Mouse (Mus musculus) CH12.LX (cell line): ENCODE measurements at regions not wholly inside any gene's neighbourhood (a gene's known extent, or its start where the extent isn't known, plus 50 kb on each side); places are given as distances from the start of the nearest gene placed in this dataset.

ENCODE experiments used
- DNase-seq: peaks from one replicate; pipeline ENCODE4 v3.0.0-alpha.2; 2013; ENCODE audit errors: extremely low read depth
- H3K27ac ChIP-seq: 2 replicates; pipeline ENCODE4 v1.5.1; 2012; ENCODE audit warnings: low read depth, mild to moderate bottlenecking, control low read depth, moderate library complexity; ENCODE audit not compliant: insufficient read depth
- H3K27me3 ChIP-seq: replicated peaks from 2 replicates; pipeline ENCODE3; 2012; ENCODE audit warnings: inconsistent platforms
- H3K36me3 ChIP-seq, 2 experiments: replicated peaks in 1 of 2; 2 replicates each; pipeline versions ENCODE3 to v1.6.1; 2012; ENCODE audit warnings: inconsistent platforms in 1 of 2, low read length in 1 of 2, mild to moderate bottlenecking in 1 of 2, mixed read lengths in 1 of 2, moderate library complexity in 1 of 2; ENCODE audit not compliant: control insufficient read depth in 1 of 2, insufficient read depth in 1 of 2
- H3K4me1 ChIP-seq, 2 experiments: 2 replicates each; pipeline ENCODE4 v1.6.1; 2012; ENCODE audit warnings: inconsistent platforms in 1 of 2, moderate library complexity in 1 of 2; ENCODE audit not compliant: insufficient read depth in 2 of 2, control insufficient read depth in 1 of 2
- H3K4me2 ChIP-seq: 2 replicates; pipeline ENCODE4 v1.6.1; 2012; ENCODE audit warnings: low read depth, mild to moderate bottlenecking, control low read depth; ENCODE audit not compliant: poor library complexity, insufficient read depth, severe bottlenecking
- H3K4me3 ChIP-seq, 3 experiments: fragments of 150-350 bp in 1 of 3; sonication (generic) in 1 of 3; replicated peaks in 1 of 3; 2 replicates each; pipeline versions ENCODE3 to v1.5.1; 2011 to 2012; ENCODE audit warnings: low read depth in 2 of 3, low read length in 2 of 3, mild to moderate bottlenecking in 2 of 3, moderate library complexity in 2 of 3, control low read depth in 1 of 3, improper control_type of control experiment in 1 of 3, inconsistent platforms in 1 of 3, mixed read lengths in 1 of 3; ENCODE audit not compliant: poor library complexity in 1 of 3
- H3K79me2 ChIP-seq: replicated peaks from 2 replicates; pipeline ENCODE4 v1.6.1; 2012; ENCODE audit warnings: mild to moderate bottlenecking, moderate library complexity; ENCODE audit not compliant: control insufficient read depth, poor library complexity, insufficient read depth, severe bottlenecking; ENCODE audit errors: extremely low read depth
- H3K9ac ChIP-seq: 2 replicates; pipeline ENCODE4 v1.6.1; 2012; ENCODE audit warnings: low read depth, mild to moderate bottlenecking, control low read depth, moderate library complexity; ENCODE audit not compliant: insufficient read depth
- H3K9me3 ChIP-seq: replicated peaks from 2 replicates; pipeline ENCODE3; 2012; ENCODE audit warnings: low read length, inconsistent platforms, mixed read lengths
- CTCF ChIP-seq, 2 experiments: IDR thresholded peaks in 1 of 2; conservative IDR thresholded peaks in 1 of 2; 2 replicates each; pipeline ENCODE4 v1.5.1; 2011 to 2012; ENCODE audit warnings: low read depth in 2 of 2, low read length in 2 of 2, improper control_type of control experiment in 1 of 2, inconsistent platforms in 1 of 2, mild to moderate bottlenecking in 1 of 2, moderate library complexity in 1 of 2
- GABPA ChIP-seq: IDR thresholded peaks from 2 replicates; pipeline ENCODE4 v1.6.1; 2012; ENCODE audit warnings: low read depth, low read length, improper control_type of control experiment, inconsistent platforms; ENCODE audit not compliant: insufficient replicate concordance
- HCFC1 ChIP-seq: IDR thresholded peaks from 2 replicates; pipeline ENCODE4 v1.6.1; 2012; ENCODE audit warnings: low read depth, mild to moderate bottlenecking, inconsistent platforms, low read length, improper control_type of control experiment
- IRF4 ChIP-seq: IDR thresholded peaks from 2 replicates; pipeline ENCODE4 v1.6.1; 2014; ENCODE audit warnings: low read depth, mild to moderate bottlenecking, inconsistent platforms, low read length, improper control_type of control experiment
- JUN ChIP-seq: IDR thresholded peaks from 2 replicates; pipeline ENCODE4 v1.6.1; 2011; ENCODE audit warnings: low read depth, mild to moderate bottlenecking, low read length, improper control_type of control experiment, moderate library complexity; ENCODE audit not compliant: insufficient read depth
- JUND ChIP-seq: conservative IDR thresholded peaks from 2 replicates; pipeline ENCODE4 v1.6.1; 2011; ENCODE audit warnings: low read depth, low read length, improper control_type of control experiment
- MAZ ChIP-seq: IDR thresholded peaks from 2 replicates; pipeline ENCODE4 v1.6.1; 2012; ENCODE audit warnings: low read depth, mild to moderate bottlenecking, inconsistent platforms, low read length, improper control_type of control experiment, moderate library complexity
- MXI1 ChIP-seq: IDR thresholded peaks from 2 replicates; pipeline ENCODE4 v1.6.1; 2011; ENCODE audit warnings: mild to moderate bottlenecking, low read depth, low read length, improper control_type of control experiment
- NELFE ChIP-seq: IDR thresholded peaks from 2 replicates; pipeline ENCODE4 v1.6.1; 2011; ENCODE audit warnings: low read depth, low read length, improper control_type of control experiment
- NRF1 ChIP-seq: IDR thresholded peaks from 2 replicates; pipeline ENCODE4 v1.6.1; 2014; ENCODE audit warnings: low read depth, mild to moderate bottlenecking, inconsistent platforms, low read length, improper control_type of control experiment, moderate library complexity
- POLR2A ChIP-seq: IDR thresholded peaks from 2 replicates; pipeline ENCODE4 v1.6.1; 2011; ENCODE audit warnings: low read depth, mild to moderate bottlenecking, improper control_type of control experiment, low read length
- POLR2AphosphoS2 ChIP-seq: IDR thresholded peaks from 2 replicates; pipeline ENCODE4 v1.6.1; 2011; ENCODE audit warnings: low read depth, low read length, improper control_type of control experiment
- TCF12 ChIP-seq: IDR thresholded peaks from 2 replicates; pipeline ENCODE4 v1.6.1; 2014; ENCODE audit warnings: low read depth, mild to moderate bottlenecking, inconsistent platforms, low read length, improper control_type of control experiment
- USF1 ChIP-seq: IDR thresholded peaks from 2 replicates; pipeline ENCODE4 v1.6.1; 2014; ENCODE audit warnings: low read depth, mild to moderate bottlenecking, inconsistent platforms, low read length, improper control_type of control experiment
- USF2 ChIP-seq: conservative IDR thresholded peaks from 2 replicates; pipeline ENCODE4 v1.6.1; 2011; ENCODE audit warnings: low read depth, low read length, improper control_type of control experiment
- ZKSCAN1 ChIP-seq: IDR thresholded peaks from 2 replicates; pipeline ENCODE4 v1.6.1; 2012; ENCODE audit warnings: low read depth, inconsistent platforms, low read length, improper control_type of control experiment, borderline replicate concordance
- dilution Hi-C: fragments of 300-500 bp; cut with MboI; formaldehyde crosslinking; loops from 2 replicates; pipeline ENCODE4 v1.14.3; 2020; ENCODE audit warnings: low sequenced_read_pairs; ENCODE audit not compliant: extremely low pct_unique_long_range_greater_than_20kb, extremely low pct_ligation_motif_present
- in situ Hi-C: fragments of 300-500 bp; cut with MboI; formaldehyde crosslinking; loops from 3 replicates; pipeline ENCODE4 v1.14.3; 2019; ENCODE audit warnings: low sequenced_read_pairs, low pct_ligation_motif_present, low pct_unique_long_range_greater_than_20kb, mixed read lengths

DNA sequence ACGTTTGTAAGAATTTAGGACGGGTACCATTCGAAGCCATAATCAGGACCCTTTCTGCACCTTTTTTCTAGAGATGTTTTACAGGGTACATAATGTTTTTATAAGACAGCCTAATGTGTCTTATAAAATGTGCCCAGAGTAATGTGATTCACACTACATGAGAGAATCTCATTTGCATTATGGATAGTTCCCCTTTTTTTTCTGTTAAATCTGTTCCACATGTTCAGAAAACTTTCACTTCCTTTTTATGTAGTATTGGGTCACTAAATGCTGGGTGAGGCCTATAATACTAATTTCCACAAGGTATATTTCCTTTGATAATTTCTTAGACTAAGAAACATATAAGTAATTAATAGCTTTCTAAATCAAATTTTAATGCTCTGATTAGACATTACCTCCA is 822.7 kb downstream of the Dnah5 start:
- H3K27ac ChIP-seq, result no peak overlapping the region
- dilution Hi-C loops (no loop called here), in situ Hi-C loops (no loop called here)
- H3K4me1 ChIP-seq, result no peaks in the 10 kb centered on the region
- no peaks in the 10 kb centered on the region for H3K79me2 ChIP-seq
- peaks cover 37% of the 10 kb centered on the region for H3K9me3 ChIP-seq
- H3K9ac ChIP-seq, result no peak overlapping the region
- H3K36me3 ChIP-seq, result no peaks in the 10 kb centered on the region
- no peak overlapping the region for H3K4me3 ChIP-seq
- H3K27me3 ChIP-seq, result no peaks in the 10 kb centered on the region
- peak; percentile 1 for DNase-seq
- TF ChIP-seq POLR2AphosphoS2 (no peak), NELFE (no peak), JUN (no peak), CTCF (conservative IDR thresholded peaks at IDR 0.05 in 1 of 2, IDR thresholded peaks at IDR 0.05 in 1 of 2; ENCODE audit: low read depth in 2 of 2, low read length in 2 of 2) (no peak), IRF4 (no peak), MXI1 (no peak), NRF1 (no peak), JUND (no peak), TCF12 (no peak), ZKSCAN1 (no peak), USF1 (no peak)
- H3K4me2 ChIP-seq, result no peak overlapping the region

DNA sequence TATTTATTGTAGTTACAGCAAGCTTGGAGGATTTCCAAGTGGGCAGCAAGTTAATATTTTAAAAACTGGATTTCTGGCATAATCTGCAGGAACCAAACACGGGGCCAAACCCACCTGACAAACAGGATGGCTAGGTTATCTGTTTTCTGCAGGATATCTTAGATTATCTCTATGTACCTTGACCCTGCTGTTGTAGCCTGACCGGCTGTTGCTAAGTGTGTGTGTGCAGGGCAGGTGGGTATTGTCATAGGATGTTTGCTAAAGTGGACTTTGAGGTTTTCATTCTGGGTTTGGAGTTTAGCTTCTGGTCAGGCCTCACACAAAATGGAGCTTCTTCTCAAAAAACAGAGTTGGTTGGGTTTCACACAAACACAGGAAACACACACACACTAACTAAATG is 835.4 kb downstream of the Dnah5 start:
- no peak overlapping the region for H3K9ac ChIP-seq
- in situ Hi-C loops, result no loop called here
- no peak for TF ChIP-seq HCFC1
- no peak for TF ChIP-seq TCF12
- no peak for TF ChIP-seq GABPA
- TF ChIP-seq POLR2A, result no peak
- TF ChIP-seq IRF4, result no peak
- no peaks in the 10 kb centered on the region for H3K27me3 ChIP-seq
- no peak overlapping the region for H3K4me3 ChIP-seq
- no peaks in the 10 kb centered on the region for H3K4me1 ChIP-seq
- no peaks in the 10 kb centered on the region for H3K79me2 ChIP-seq
- no peak for DNase-seq
- H3K4me2 ChIP-seq, result no peak overlapping the region
- no peak overlapping the region for H3K27ac ChIP-seq
- H3K9me3 ChIP-seq, result peaks cover 45% of the 10 kb centered on the region
- dilution Hi-C loops, result no loop called here
- H3K36me3 ChIP-seq, result no peaks in the 10 kb centered on the region

DNA sequence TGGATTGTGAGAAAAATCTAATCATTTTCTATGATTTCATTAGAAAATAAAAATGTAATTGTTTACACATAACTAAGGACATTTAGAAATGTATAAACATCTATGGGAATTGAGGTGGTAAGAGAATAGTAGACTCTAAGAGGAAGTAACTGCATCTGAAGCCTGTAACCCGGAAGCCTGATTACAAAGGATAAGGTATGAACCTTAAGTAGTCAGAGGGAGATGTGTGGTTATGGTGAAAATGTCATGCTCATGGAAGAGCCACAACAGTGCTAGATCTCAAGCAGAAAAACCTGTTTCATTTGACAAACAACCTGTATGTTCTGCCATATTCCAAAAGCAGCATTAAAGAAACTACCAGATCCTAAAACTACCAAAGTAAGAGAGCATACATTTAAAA is 847.6 kb downstream of the Dnah5 start:
- Histone ChIP-seq H3K79me2 (no peaks in the 10 kb centered on the region), H3K9ac (no peak overlapping the region), H3K36me3 (no peaks in the 10 kb centered on the region), H3K27me3 (no peaks in the 10 kb centered on the region), H3K4me1 (no peaks in the 10 kb centered on the region), H3K4me3 (no peak overlapping the region), H3K4me2 (no peak overlapping the region), H3K9me3 (peaks cover 38% of the 10 kb centered on the region), H3K27ac (no peak overlapping the region)
- no peak for DNase-seq
- TF ChIP-seq MAZ (no peak), USF2 (no peak), POLR2A (no peak)
- in situ Hi-C loops (no loop called here), dilution Hi-C loops (no loop called here)
